Mouse (Mus musculus) inflammation-experienced regulatory T-cells, adult 6 months (primary cell): ENCODE measurements around the gene Fbxw7. TPM values are rescaled to one million over a fixed set of nuclear protein-coding genes. Genes with fewer than 3 reads are reported as not detected.

Source experiments
- ATAC-seq: one replicate; pipeline ENCODE4 v1.8.0; 2017
- polyA plus RNA-seq, 3 experiments: library from polyadenylated mRNA; unstranded; fragments of 100-300 nt; shearing (Covaris generic); gene quantifications; one replicate each; pipeline ENCODE4 v1.2.1; 2017

The Fbxw7 gene
- polyA plus RNA-seq, 3 experiments from 2014 or later = 17.0 to 21.0 (median 17.2) TPM

- ATAC-seq = no peak
Measured at GRCm38 (mm10) chr3:84952585-84953187, 137.6 kb downstream of the Fbxw7 start.

DNA sequence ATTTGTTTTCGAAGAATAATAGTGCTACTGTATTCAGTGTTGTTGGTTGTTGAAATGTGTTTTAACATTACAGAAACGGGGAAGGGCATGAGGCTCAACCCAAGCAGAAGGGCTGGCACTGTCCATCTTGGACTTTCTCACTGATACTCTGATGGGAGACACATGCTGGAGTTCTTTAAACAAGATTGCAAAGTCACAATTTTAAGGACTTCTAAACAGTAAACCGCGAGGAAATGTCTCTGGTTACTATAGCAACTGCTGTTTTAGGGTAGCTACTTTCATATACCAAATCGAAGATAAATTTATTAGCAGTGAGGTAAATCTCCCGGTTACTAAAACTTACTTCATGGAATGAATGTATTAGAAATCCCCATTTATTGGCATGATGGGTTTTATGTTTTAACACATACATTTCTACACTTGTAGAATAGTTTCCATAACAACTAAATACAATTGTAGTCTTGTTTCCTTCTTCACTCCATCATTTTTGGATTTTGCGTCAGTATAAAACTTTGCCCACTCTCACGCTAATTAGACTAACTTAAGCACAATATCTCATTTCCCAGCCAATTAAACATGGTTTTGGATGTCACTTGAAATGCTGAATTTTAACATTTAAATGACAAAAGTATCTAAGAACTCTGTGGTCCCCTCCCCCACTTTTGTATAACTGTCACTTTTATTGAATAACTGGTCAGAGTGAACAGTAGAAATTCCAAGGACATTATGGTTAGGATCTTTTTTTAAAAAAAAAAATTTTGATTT, 140.1 kb downstream of the Fbxw7 start:
- no peak for ATAC-seq

DNA sequence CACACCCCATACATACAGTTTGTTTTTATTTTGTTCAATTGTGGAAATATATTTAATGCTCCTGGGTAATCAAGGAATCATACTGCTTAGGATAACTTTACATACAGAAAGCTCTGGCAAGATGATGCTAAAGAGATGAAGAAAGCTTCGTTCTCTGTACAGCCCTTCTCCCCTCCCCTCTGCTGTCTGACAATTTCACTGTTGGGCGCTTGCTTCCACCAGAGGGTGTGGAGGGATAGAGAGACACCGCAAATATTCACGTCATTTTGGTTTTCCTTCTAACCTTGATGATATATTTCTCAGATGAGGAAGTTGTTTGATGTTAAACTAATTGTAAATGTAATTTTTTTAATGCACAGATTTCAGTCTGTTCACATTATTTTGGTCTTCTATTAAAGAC, 140.8 kb downstream of the Fbxw7 start:
- no peak for ATAC-seq

DNA sequence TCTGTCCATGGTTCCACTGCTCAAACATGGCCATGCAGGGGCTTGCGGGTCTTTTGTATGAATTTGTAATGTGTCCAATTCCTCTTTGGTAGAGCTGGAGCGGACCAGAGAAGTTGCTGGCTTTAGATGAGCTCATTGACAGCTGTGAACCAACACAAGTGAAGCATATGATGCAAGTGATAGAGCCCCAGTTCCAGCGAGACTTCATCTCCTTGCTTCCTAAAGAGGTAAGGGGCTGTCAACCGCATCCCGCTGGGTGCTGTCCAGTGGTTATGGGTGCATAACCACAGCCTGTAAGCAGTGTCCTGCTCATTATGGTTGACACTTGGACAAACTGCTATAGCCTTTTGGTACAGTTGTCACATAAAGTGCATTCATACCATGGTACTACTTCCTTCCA, 150.1 kb downstream of the Fbxw7 start:
- no peak for ATAC-seq

DNA sequence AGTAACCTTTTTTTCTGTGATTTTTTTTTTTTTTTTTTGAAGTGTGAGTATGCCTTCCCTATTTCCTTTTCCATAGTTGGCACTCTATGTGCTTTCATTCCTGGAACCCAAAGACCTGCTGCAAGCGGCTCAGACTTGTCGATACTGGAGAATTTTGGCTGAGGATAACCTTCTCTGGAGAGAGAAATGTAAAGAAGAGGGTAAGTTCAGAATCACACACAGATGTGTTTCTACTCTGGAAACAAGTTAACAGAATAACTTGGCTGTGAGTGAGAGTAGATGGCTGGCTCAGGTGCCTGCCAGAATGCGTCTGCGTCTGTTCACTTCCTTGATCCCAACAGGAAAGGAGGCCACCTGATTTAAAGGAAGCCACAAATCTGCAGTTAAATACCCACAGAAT, 152.3 kb downstream of the Fbxw7 start:
- no peak for ATAC-seq

DNA sequence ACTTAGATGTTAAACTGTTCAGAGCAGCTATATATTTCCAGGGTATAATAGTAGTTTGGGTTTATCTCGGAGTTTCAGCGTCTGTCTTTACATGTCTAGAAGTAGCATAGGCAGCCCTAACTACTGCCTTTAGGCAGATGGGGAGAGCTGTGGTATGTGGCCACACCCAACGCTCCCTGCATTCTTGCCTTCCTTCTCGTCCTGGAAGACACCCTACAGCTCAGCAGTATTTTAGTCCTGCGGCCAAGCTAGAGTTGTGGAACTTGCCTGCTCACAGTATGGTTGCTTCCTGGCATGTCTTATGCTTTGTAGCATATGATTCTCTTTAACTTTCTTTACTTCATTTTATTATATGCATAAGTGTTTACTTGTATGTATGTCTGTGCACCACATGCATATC, 156.5 kb downstream of the Fbxw7 start:
- ATAC-seq = no peak

DNA sequence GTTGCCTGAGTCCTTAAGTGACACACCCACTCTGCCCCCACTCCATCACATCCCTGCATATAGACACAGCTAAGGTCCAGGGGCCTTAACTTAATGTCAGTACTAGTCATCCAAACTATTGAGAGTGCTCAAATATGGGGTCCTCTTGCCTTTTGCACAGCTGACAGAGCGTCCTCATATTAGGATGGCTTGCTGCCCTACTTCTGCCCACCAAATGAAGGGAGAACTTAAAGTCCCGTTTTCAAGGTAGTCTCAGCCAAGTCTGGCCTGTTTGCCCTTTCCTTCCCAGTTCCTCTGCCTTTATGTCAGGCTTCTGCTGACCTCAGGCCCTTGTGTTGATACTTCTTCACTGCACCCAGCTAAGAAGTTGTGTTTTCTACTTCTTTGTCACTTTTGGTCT, 157.8 kb downstream of the Fbxw7 start:
- ATAC-seq = no peak

DNA sequence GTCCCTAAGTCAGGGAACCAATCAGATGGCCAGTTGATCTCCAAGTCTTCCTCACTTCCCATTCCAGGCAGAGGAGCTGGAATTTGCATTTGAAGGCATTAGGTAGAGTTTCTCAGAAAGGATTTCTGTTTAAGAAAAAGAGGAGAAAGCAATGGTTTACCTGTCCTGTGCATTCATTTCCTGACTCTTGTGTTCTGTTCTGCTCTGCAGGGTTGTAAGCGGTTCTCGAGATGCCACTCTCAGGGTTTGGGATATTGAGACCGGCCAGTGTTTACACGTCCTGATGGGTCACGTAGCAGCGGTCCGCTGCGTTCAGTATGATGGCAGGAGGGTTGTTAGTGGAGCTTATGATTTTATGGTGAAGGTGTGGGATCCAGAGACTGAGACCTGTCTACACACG, 159.1 kb downstream of the Fbxw7 start:
- ATAC-seq = no peak

- no peak for ATAC-seq
Measured at GRCm38 (mm10) chr3:84978676-84979075, 163.6 kb downstream of the Fbxw7 start.

GRCm38 (mm10) chr3:84980158-84980557, 165.1 kb downstream of the Fbxw7 start:
- ATAC-seq = no peak

GRCm38 (mm10) chr3:84982688-84983087, 167.6 kb downstream of the Fbxw7 start:
- ATAC-seq = no peak

GRCm38 (mm10) chr3:84985121-84985625, 170.1 kb downstream of the Fbxw7 start:
- no peak for ATAC-seq

DNA sequence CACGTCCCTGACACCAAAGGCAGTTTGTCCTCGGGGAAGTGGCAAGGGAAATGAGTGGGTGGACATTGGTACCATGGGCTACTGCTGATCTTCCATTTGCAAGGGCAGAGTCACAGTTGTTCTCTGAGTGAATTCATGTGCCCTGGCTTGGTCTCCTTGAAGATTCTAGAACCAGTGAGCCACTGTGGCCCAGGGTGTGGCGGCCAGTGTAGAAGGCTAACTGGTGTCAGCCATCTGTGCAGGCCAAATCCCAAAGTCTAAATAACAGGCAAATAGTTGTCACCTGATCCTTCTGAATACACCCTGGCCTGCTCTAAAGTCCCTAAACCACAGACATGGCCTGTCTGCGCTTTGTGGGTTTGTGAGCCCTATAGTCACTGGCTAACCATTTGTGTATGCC, 173.8 kb downstream of the Fbxw7 start:
- ATAC-seq = no peak

DNA sequence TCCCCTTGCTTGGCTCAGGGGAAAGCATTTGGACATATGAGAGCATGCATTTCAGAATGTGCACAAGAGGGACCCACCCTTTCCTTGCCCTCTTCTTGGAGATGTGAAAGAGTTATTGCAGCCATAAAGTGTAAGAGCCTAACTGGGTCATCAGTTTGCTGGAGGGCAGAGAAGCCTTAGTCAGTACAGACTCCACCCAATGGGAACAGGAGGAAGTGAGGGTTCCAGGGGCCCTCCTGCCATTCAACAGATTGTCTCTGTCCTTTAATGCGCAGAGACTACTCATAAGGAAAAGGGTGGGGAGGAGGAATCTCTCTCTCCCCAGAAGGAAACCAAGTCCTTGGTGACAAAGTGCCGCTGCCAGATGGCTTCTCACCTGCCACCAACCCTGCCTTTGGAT, 190.2 kb downstream of the Fbxw7 start:
- ATAC-seq = no peak

- ATAC-seq = no peak
Measured at GRCm38 (mm10) chr3:85012889-85013288, 197.8 kb downstream of the Fbxw7 start.

DNA sequence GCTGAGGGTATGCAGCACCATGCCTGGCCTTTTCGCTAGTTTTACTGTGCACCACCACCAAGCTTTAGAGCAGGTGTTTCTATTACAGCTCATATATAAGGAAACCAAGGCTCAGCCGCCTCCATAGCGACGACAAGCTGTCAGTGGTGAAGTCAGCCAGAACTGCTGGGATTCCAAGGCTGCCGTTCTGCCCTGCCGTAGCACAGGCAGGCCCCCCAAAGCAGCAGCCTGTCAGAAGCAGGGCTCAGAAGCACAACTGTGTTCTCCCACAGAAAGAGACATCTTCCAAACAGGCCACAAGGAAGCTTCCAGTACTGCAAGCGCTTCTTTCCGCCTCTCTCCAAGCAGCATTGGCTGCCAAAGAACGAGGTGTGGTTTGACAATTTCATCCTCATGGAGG, 200.6 kb downstream of the Fbxw7 start:
- no peak for ATAC-seq

- no peak for ATAC-seq
Measured at GRCm38 (mm10) chr3:85020137-85020536, 205.1 kb downstream of the Fbxw7 start.

- ATAC-seq = no peak
Measured at GRCm38 (mm10) chr3:85021816-85022215, 206.7 kb downstream of the Fbxw7 start.

- ATAC-seq = no peak
Measured at GRCm38 (mm10) chr3:85022800-85023199, 207.7 kb downstream of the Fbxw7 start.

DNA sequence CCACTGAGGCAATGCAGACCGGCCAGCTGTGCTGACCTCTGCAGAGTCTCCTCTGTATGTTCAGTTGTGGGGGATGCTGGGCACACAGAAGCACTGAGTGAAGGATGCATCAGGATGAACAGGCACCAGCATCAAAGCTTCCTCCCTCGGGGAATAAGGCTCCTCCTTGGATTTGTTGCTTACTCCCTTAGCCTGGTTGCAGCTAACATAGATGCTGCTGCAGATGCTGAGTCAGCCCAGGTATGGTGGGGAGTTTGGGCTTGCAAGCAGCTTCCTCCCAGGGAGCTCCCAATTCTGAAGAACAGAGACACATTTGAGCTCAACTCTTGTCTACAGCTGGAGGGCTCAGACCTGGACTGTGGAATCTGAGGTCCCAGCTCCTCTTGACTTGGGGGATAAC, 209.2 kb downstream of the Fbxw7 start:
- ATAC-seq = no peak

DNA sequence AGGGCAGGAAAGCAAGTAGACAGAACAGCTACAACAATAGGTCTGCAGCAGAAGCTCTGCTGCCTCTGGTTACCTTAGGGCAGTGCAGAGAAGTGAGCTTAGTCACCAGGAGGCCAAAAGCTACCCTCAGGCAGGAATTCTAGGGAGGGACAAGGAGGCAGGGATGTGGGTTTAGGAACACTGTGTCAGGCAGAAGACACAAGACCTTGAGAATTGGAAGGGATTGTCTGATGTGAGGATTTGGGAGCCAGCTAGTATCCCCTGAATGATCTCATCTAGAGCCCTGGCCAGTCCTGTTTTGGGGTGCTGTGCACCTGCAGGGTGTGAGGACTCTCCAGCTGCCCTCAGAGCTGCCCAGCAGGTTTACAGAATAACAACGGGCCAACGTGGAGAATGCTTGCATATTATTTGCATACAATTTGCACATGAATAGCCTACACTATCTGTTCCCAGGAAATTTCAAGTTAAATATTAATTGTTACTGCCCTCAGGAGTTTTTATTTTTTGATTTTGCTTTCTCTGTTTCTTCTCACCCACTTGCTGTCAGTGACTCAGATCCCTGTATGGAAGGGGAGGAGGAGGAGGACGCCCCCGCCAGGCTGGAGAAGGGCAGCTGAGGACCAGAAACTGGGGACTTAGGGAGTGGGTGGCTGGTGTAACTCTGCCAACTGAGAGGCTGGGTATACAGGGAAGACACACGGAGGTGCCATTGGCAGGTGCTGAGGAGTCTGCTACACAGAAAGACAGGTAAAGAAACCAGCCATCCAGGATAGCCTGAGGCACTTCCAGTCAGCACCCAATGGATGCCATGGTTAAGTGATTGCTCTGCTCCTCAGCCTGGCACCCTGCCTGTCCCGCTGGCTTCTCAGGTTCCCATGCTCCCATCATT, 210.0 kb downstream of the Fbxw7 start:
- ATAC-seq = no peak
